Mouse (Mus musculus): ENCODE data around the gene Gm20489.

DNA sequence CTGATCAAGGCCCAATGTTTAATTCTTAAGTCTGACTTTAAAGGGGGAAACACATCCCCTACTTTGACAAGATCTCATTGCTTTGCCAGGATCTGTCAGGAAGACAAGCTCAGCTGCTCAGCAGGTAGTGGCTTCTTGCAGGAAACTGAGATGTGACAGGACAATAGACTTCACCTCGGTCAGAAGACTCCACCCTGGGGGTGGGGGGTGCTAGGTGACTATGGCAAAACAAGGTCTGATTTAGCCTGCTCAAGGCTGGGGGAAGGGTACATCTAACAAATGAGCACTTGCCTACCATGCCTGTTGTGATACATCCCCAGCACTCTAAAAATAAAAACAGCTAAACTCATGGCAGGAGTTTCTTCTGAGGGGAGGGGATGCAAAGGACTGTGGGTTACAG is 23.8 kb downstream of the Gm20489 start:
- TF ChIP-seq CTCF (IDR thresholded peaks at IDR 0.05; ENCODE audit: low read depth, low read length) (no peak), POLR2A (IDR thresholded peaks at IDR 0.05; ENCODE audit: borderline replicate concordance, low read depth, low read length) (no peak)

Data from bone marrow macrophage, adult 2 months (primary cell).